17 mouse cellular contexts compared by ENCODE assay signal in genomic region chr11:79701466-79701865, GRCm38 (mm10).
DNase-seq lines count a peak whose midpoint lies in the region; ATAC-seq and TF ChIP-seq lines count a peak whose summit lies in the region.
"Had no signal": no experiment of that assay in that cellular context is flagged by ENCODE, and none has a peak within 500 bp of the region (broad histone marks: within the 10 kb centered on the region; RNA-seq: fewer than 3 reads in every experiment).

No protein-coding gene starts in this region.

- H3K36me3 ChIP-seq in forebrain, embryonic 12.5 days (replicated peaks): peaks cover 8% of the 10 kb centered on the region; the same call in 1 of the 2 replicates
- H3K36me3 ChIP-seq in hindbrain, embryonic 15.5 days: no peaks in the 10 kb centered on the region
- peaks cover 3% of the 10 kb centered on the region; the same call in 1 of the 2 replicates for H3K36me3 ChIP-seq in midbrain, postnatal 0 days (ENCODE audit: insufficient read depth, low read length)
- H3K36me3 ChIP-seq: lung, embryonic 15.5 days had no signal

- no peak for DNase-seq in layer of hippocampus, adult 2 months (ENCODE audit: low spot score in 2 of 2)
- DNase-seq in layer of hippocampus, postnatal 36 days: no peak
- DNase-seq in midbrain, postnatal 0 days (ENCODE audit: low spot score): no peak
- no peak for DNase-seq in kidney, postnatal 36 days
- DNase-seq in right cerebral cortex, postnatal 14 days: no peak
- no peak for DNase-seq in kidney, postnatal 25 days
- DNase-seq: cerebellum, adult 11 months; gastrocnemius, postnatal 36 days; thymus, postnatal 4 days had no signal

- H3K4me2 ChIP-seq in forebrain, embryonic 12.5 days: no peak overlapping the region
- peak overlapping the region; percentile 66 for H3K4me2 ChIP-seq in hindbrain, embryonic 15.5 days
- H3K4me2 ChIP-seq in midbrain, postnatal 0 days (ENCODE audit: low read depth, low read length, poor library complexity, severe bottlenecking): peak overlapping the region; percentile 47; the same call in 1 of the 2 replicates
- H3K4me2 ChIP-seq: heart, embryonic 15.5 days; intestine, embryonic 15.5 days; lung, embryonic 15.5 days had no signal

- 0 out of 2 replicates have a peak, but pooled peaks cover 4% of the 10 kb centered on the region for H3K27me3 ChIP-seq in forebrain, embryonic 12.5 days
- H3K27me3 ChIP-seq in hindbrain, embryonic 15.5 days: no peaks in the 10 kb centered on the region
- no peaks in the 10 kb centered on the region for H3K27me3 ChIP-seq in midbrain, postnatal 0 days (ENCODE audit: insufficient read depth, low read length)
- H3K27me3 ChIP-seq: heart, embryonic 15.5 days; intestine, embryonic 15.5 days; lung, embryonic 15.5 days had no signal

- peak overlapping the region; percentile 15; the same call in 1 of the 2 replicates for H3K4me3 ChIP-seq in layer of hippocampus, adult 2 months
- H3K4me3 ChIP-seq in forebrain, embryonic 12.5 days (replicated peaks): no peak overlapping the region
- peak overlapping the region; percentile 92; the same call in 1 of the 2 replicates for H3K4me3 ChIP-seq in hindbrain, embryonic 15.5 days
- no peak overlapping the region for H3K4me3 ChIP-seq in midbrain, postnatal 0 days (ENCODE audit: low read depth, low read length)
- H3K4me3 ChIP-seq: erythroblast, embryonic 14.5 days; heart, embryonic 15.5 days; intestine, embryonic 15.5 days; lung, embryonic 15.5 days had no signal

- 88% methylated on average over 7 of the region's 7 CpGs for WGBS in forebrain, embryonic 12.5 days
- 80% methylated on average over 7 of the region's 7 CpGs for whole genome bisulfite sequencing in hindbrain, embryonic 15.5 days
- 75% methylated on average over 7 of the region's 7 CpGs for WGBS in midbrain, postnatal 0 days

- TF ChIP-seq CTCF in layer of hippocampus, adult 2 months (conservative IDR thresholded peaks at IDR 0.05): no peak
- no peak for TF ChIP-seq CTCF in midbrain, postnatal 0 days (IDR thresholded peaks at IDR 0.05)

- peak overlapping the region; percentile 70 for H3K27ac ChIP-seq in layer of hippocampus, adult 2 months
- 0 out of 2 replicates have a peak overlapping the region, but pooled peaks have one; percentile 0 for H3K27ac ChIP-seq in forebrain, embryonic 12.5 days
- H3K27ac ChIP-seq in hindbrain, embryonic 15.5 days (replicated peaks): peak overlapping the region; percentile 99
- H3K27ac ChIP-seq in midbrain, postnatal 0 days (ENCODE audit: low read depth, low read length): peak overlapping the region; percentile 51
- H3K27ac ChIP-seq: heart, embryonic 15.5 days; intestine, embryonic 15.5 days; kidney, postnatal 0 days; lung, embryonic 15.5 days; stomach, postnatal 0 days had no signal

- H3K4me1 ChIP-seq in forebrain, embryonic 12.5 days: peaks cover 35% of the 10 kb centered on the region
- H3K4me1 ChIP-seq in hindbrain, embryonic 15.5 days (replicated peaks): peaks cover 49% of the 10 kb centered on the region
- H3K4me1 ChIP-seq in midbrain, postnatal 0 days (ENCODE audit: insufficient read depth, low read length): peaks cover 10% of the 10 kb centered on the region; the same call in 1 of the 2 replicates

- H3K9ac ChIP-seq in forebrain, embryonic 12.5 days: 0 out of 2 replicates have a peak overlapping the region, but pooled peaks have one; percentile 0
- H3K9ac ChIP-seq in hindbrain, embryonic 15.5 days: no peak overlapping the region; the same call in 1 of the 2 replicates
- H3K9ac ChIP-seq in midbrain, postnatal 0 days (replicated peaks; ENCODE audit: low read length, poor library complexity, severe bottlenecking): no peak overlapping the region
- H3K9ac ChIP-seq: heart, embryonic 15.5 days; intestine, embryonic 15.5 days; lung, embryonic 15.5 days had no signal

- no peaks in the 10 kb centered on the region for H3K9me3 ChIP-seq in forebrain, embryonic 12.5 days
- H3K9me3 ChIP-seq in hindbrain, embryonic 15.5 days: no peaks in the 10 kb centered on the region
- H3K9me3 ChIP-seq in midbrain, postnatal 0 days (ENCODE audit: low read length): no peaks in the 10 kb centered on the region
- H3K9me3 ChIP-seq: heart, embryonic 15.5 days; intestine, embryonic 15.5 days; lung, embryonic 15.5 days had no signal

- ATAC-seq in forebrain, embryonic 12.5 days (ENCODE audit: low FRiP score): no peak
- ATAC-seq in hindbrain, embryonic 15.5 days (ENCODE audit: low FRiP score, low read depth): no peak
- ATAC-seq in midbrain, postnatal 0 days (ENCODE audit: low FRiP score): no peak
- ATAC-seq: intestine, embryonic 15.5 days had no signal

Comparison
In these comparisons a context has a peak if more than half of its experiments do, and no peak if none do; other contexts are left out.
1. H3K27ac ChIP-seq: peak in every context shown above with its lines; median percentile 99 in hindbrain, embryonic 15.5 days; 70 in layer of hippocampus, adult 2 months; 51 in midbrain, postnatal 0 days; 0 in forebrain, embryonic 12.5 days.
2. H3K4me3 ChIP-seq: peak in layer of hippocampus, adult 2 months (single experiment) and hindbrain, embryonic 15.5 days (single experiment); none in forebrain, embryonic 12.5 days (single experiment) and midbrain, postnatal 0 days (single experiment).